Mouse (Mus musculus): ENCODE measurements at regions not wholly inside any gene's neighbourhood (a gene's known extent, or its start where the extent isn't known, plus 50 kb on each side); places are given as distances from the start of the nearest gene placed in this dataset.
"Not testable (repeated sequence)": the region's sequence is repeated elsewhere in the genome, so short reads cannot be mapped to it uniquely, and the experiment has no call there.

- no peak for DNase-seq
These were observed 179.9 kb downstream of the Dhx15 start for GRCm38 (mm10) chr5:52010426-52010825.

- DNase-seq, result no peak
These were observed 181.4 kb downstream of the Dhx15 start for GRCm38 (mm10) chr5:52008942-52009341.

GRCm38 (mm10) chr5:52006843-52007242 lies 183.5 kb downstream of the Dhx15 start:
- no peak for DNase-seq

- no peak for DNase-seq
These were observed 199.3 kb downstream of the Dhx15 start for GRCm38 (mm10) chr5:51990847-51991610.

- no peak for DNase-seq
These were observed 200.9 kb downstream of the Dhx15 start for GRCm38 (mm10) chr5:51989396-51989795.

GRCm38 (mm10) chr5:51988913-51989312 lies 201.4 kb downstream of the Dhx15 start:
- no peak for DNase-seq

- DNase-seq, result no peak
These were observed 205.3 kb downstream of the Dhx15 start for GRCm38 (mm10) chr5:51984966-51985365.

GRCm38 (mm10) chr5:51982780-51983179 lies 207.5 kb downstream of the Dhx15 start:
- peak; percentile 60 for DNase-seq

- DNase-seq, result no peak
These were observed 209.4 kb downstream of the Dhx15 start for GRCm38 (mm10) chr5:51980901-51981300.

GRCm38 (mm10) chr5:51952499-51952898 lies 237.8 kb downstream of the Dhx15 start:
- no peak for DNase-seq

- no peak for DNase-seq
These were observed 240.3 kb downstream of the Dhx15 start for GRCm38 (mm10) chr5:51949996-51950395.

- DNase-seq, result no peak
These were observed 244.3 kb downstream of the Dhx15 start for GRCm38 (mm10) chr5:51946062-51946461.

GRCm38 (mm10) chr5:51941925-51942291 lies 248.4 kb downstream of the Dhx15 start:
- not testable (repeated sequence) for DNase-seq

GRCm38 (mm10) chr5:51941255-51941924 lies 248.9 kb downstream of the Dhx15 start:
- no peak for DNase-seq

- DNase-seq, result no peak
These were observed 251.5 kb downstream of the Dhx15 start for GRCm38 (mm10) chr5:51938845-51939244.

- DNase-seq, result no peak
These were observed 253.0 kb downstream of the Dhx15 start for GRCm38 (mm10) chr5:51937320-51937719.

- no peak for DNase-seq
These were observed 254.6 kb downstream of the Dhx15 start for GRCm38 (mm10) chr5:51935391-51936354.

GRCm38 (mm10) chr5:51934910-51935309 lies 255.4 kb downstream of the Dhx15 start:
- no peak for DNase-seq

- no peak for DNase-seq
These were observed 257.0 kb downstream of the Dhx15 start for GRCm38 (mm10) chr5:51933331-51933730.

- no peak for DNase-seq
These were observed 259.9 kb downstream of the Dhx15 start for GRCm38 (mm10) chr5:51930416-51930815.

- no peak for DNase-seq
These were observed 261.5 kb downstream of the Dhx15 start for GRCm38 (mm10) chr5:51928801-51929200.

GRCm38 (mm10) chr5:51923417-51923816 lies 266.9 kb downstream of the Dhx15 start:
- peak; percentile 65 for DNase-seq

GRCm38 (mm10) chr5:51922973-51923372 lies 267.3 kb downstream of the Dhx15 start:
- DNase-seq, result no peak
